Mouse (Mus musculus) myocyte (in vitro differentiated cells): ENCODE results near the gene Srpk2.

ENCODE experiments used
- E2F4 ChIP-seq: IDR thresholded peaks from one replicate; pipeline ENCODE4 v1.6.1; 2011; ENCODE audit warnings: mild to moderate bottlenecking, control low read depth, moderate library complexity; ENCODE audit not compliant: insufficient read depth
- MYOD1 ChIP-seq, 3 experiments: IDR thresholded peaks; one replicate each; pipeline ENCODE4 v1.6.1; 2011; ENCODE audit warnings: control low read depth in 2 of 3, low read depth in 2 of 3, mild to moderate bottlenecking in 2 of 3, moderate library complexity in 1 of 3; ENCODE audit not compliant: insufficient read length in 2 of 3, control insufficient read depth in 1 of 3
- POLR2A ChIP-seq: IDR thresholded peaks from one replicate; pipeline ENCODE4 v1.6.1; 2011; ENCODE audit warnings: low read depth, mild to moderate bottlenecking, control low read depth, moderate library complexity; ENCODE audit not compliant: insufficient read length
- TCF12 ChIP-seq: IDR thresholded peaks from one replicate; pipeline ENCODE4 v1.6.1; 2011; ENCODE audit warnings: mild to moderate bottlenecking, control low read depth; ENCODE audit not compliant: poor library complexity, insufficient read depth, severe bottlenecking
- USF1 ChIP-seq: IDR thresholded peaks from one replicate; pipeline ENCODE4 v1.6.1; 2011; ENCODE audit warnings: low read depth, mild to moderate bottlenecking, control low read depth, moderate library complexity

DNA sequence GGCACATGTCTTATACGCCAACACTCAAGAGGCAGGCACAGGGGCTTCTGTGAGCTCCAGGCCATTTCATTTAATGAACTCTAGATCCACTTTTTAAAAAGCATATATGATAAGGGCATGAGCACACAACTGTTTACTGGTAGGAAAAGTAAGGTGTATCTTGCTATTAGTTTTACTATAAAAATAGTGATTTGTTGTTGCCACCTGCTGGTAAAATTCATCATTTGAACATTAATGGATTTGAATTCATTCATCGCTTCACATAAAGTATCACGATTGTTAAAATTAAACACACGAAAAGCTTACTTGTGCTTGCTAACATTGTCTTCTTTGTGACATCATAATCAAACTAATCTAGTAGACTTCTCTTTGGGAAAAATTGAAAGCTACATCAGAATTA lies 27.8 kb downstream of the Srpk2 start:
- TF ChIP-seq MYOD1 (IDR thresholded peaks at IDR 0.05; ENCODE audit: control insufficient read depth in 1 of 3, insufficient read length in 2 of 3, low read depth in 2 of 3) (no peak), POLR2A (no peak), USF1 (no peak), TCF12 (no peak), E2F4 (no peak)
